Mouse (Mus musculus): ENCODE results near the gene Slc2a6. TPM values are rescaled to one million over a fixed set of nuclear protein-coding genes. Genes with fewer than 3 reads are reported as not detected.

The Slc2a6 gene
- polyA plus RNA-seq (2015; fragmentation: Nextera tagmentation; extraction: Ambion mirVana) = 3.6 and 3.8 TPM in 2 replicates

GRCm38 (mm10) chr2:27027618-27028436 lies at the start of gene Slc2a6:
TSS of gene Slc2a6 (minus strand) at chr2:27027998.
- Histone ChIP-seq H3K27me3 (peaks cover 18% of the 10 kb centered on the region; the same call in 1 of the 2 replicates), H3K9me3 (no peaks in the 10 kb centered on the region), H3K4me2 (replicated peaks) (peak within 1 kb of the TSS; percentile 57), H3K4me3 (replicated peaks) (peak within 1 kb of the TSS; percentile 40), H3K9ac (replicated peaks) (peak within 1 kb of the TSS; percentile 54), H3K36me3 (no peaks in the 10 kb centered on the region), H3K4me1 (replicated peaks) (peaks cover 13% of the 10 kb centered on the region), H3K27ac (peak within 1 kb of the TSS; percentile 41; the same call in 1 of the 2 replicates)
- ATAC-seq = peak; percentile 100
- 2% methylated on average over 38 of the region's 38 CpGs for WGBS

GRCm38 (mm10) chr2:27075485-27075884 lies 47.7 kb upstream of the Slc2a6 start:
- no peak overlapping the region for H3K4me3 ChIP-seq (replicated peaks)
- H3K9me3 ChIP-seq = no peaks in the 10 kb centered on the region
- H3K4me2 ChIP-seq (replicated peaks) = no peak overlapping the region
- no peak overlapping the region for H3K9ac ChIP-seq (replicated peaks)
- 75% methylated on average over 3 of the region's 3 CpGs for WGBS
- H3K36me3 ChIP-seq = no peaks in the 10 kb centered on the region
- no peaks in the 10 kb centered on the region for H3K27me3 ChIP-seq
- H3K4me1 ChIP-seq (replicated peaks) = peaks cover 26% of the 10 kb centered on the region
- no peak for ATAC-seq
- no peak overlapping the region for H3K27ac ChIP-seq

GRCm38 (mm10) chr2:27074804-27075203 lies 47.0 kb upstream of the Slc2a6 start:
- Histone ChIP-seq H3K36me3 (no peaks in the 10 kb centered on the region), H3K27me3 (no peaks in the 10 kb centered on the region), H3K4me2 (replicated peaks) (no peak overlapping the region), H3K4me3 (replicated peaks) (no peak overlapping the region), H3K4me1 (replicated peaks) (peaks cover 21% of the 10 kb centered on the region), H3K9me3 (no peaks in the 10 kb centered on the region), H3K9ac (replicated peaks) (no peak overlapping the region), H3K27ac (no peak overlapping the region)
- no peak for ATAC-seq
- WGBS = 82% methylated on average over 4 of the region's 4 CpGs

- no peak overlapping the region for H3K9ac ChIP-seq (replicated peaks)
- no peaks in the 10 kb centered on the region for H3K9me3 ChIP-seq
- no peak overlapping the region for H3K4me3 ChIP-seq (replicated peaks)
- 84% methylated on average over 4 of the region's 4 CpGs for WGBS
- no peaks in the 10 kb centered on the region for H3K27me3 ChIP-seq
- H3K4me2 ChIP-seq (replicated peaks) = no peak overlapping the region
- no peak overlapping the region for H3K27ac ChIP-seq
- ATAC-seq = no peak
- H3K36me3 ChIP-seq = no peaks in the 10 kb centered on the region
- peaks cover 10% of the 10 kb centered on the region for H3K4me1 ChIP-seq (replicated peaks)
Measured at GRCm38 (mm10) chr2:27073407-27073806, 45.6 kb upstream of the Slc2a6 start.

- H3K9ac ChIP-seq (replicated peaks) = no peak within 1 kb of the TSS
- no peaks in the 10 kb centered on the region for H3K9me3 ChIP-seq
- no peak for ATAC-seq
- no peak within 1 kb of the TSS for H3K4me2 ChIP-seq (replicated peaks)
- H3K27me3 ChIP-seq = no peaks in the 10 kb centered on the region
- WGBS = 76% methylated on average over 2 of the region's 2 CpGs
- peaks cover 8% of the 10 kb centered on the region; the same call in 1 of the 2 replicates for H3K4me1 ChIP-seq (replicated peaks)
- H3K27ac ChIP-seq = no peak within 1 kb of the TSS
- H3K36me3 ChIP-seq = no peaks in the 10 kb centered on the region
- no peak within 1 kb of the TSS for H3K4me3 ChIP-seq (replicated peaks)
Measured at GRCm38 (mm10) chr2:27071978-27072377, 44.2 kb upstream of the Slc2a6 start, which contains the start of gene Mymk. TSS of gene Mymk (minus strand) at chr2:27072179.

- Histone ChIP-seq H3K4me1 (replicated peaks) (peaks cover 8% of the 10 kb centered on the region; the same call in 1 of the 2 replicates), H3K9ac (replicated peaks) (no peak overlapping the region), H3K36me3 (no peaks in the 10 kb centered on the region), H3K9me3 (no peaks in the 10 kb centered on the region), H3K27me3 (no peaks in the 10 kb centered on the region), H3K4me3 (replicated peaks) (no peak overlapping the region), H3K4me2 (replicated peaks) (no peak overlapping the region), H3K27ac (no peak overlapping the region)
- no peak for ATAC-seq
- 41% methylated on average over 4 of the region's 4 CpGs for WGBS
Measured at GRCm38 (mm10) chr2:27071137-27071536, 43.3 kb upstream of the Slc2a6 start.

- Histone ChIP-seq H3K4me1 (replicated peaks) (peaks cover 8% of the 10 kb centered on the region; the same call in 1 of the 2 replicates), H3K4me2 (replicated peaks) (no peak overlapping the region), H3K27ac (no peak overlapping the region), H3K9ac (replicated peaks) (no peak overlapping the region), H3K27me3 (no peaks in the 10 kb centered on the region), H3K4me3 (replicated peaks) (no peak overlapping the region), H3K9me3 (no peaks in the 10 kb centered on the region), H3K36me3 (no peaks in the 10 kb centered on the region)
- no peak for ATAC-seq
- WGBS = 82% methylated on average over 2 of the region's 2 CpGs
Measured at GRCm38 (mm10) chr2:27070247-27070813, 42.5 kb upstream of the Slc2a6 start.

- no peak overlapping the region for H3K4me2 ChIP-seq (replicated peaks)
- 43% methylated on average over 3 of the region's 3 CpGs for WGBS
- ATAC-seq = no peak
Measured at GRCm38 (mm10) chr2:27069646-27070045, 41.8 kb upstream of the Slc2a6 start.

GRCm38 (mm10) chr2:27067996-27068395 lies 40.2 kb upstream of the Slc2a6 start:
- H3K27ac ChIP-seq = no peak overlapping the region
- no peak for ATAC-seq
- no peaks in the 10 kb centered on the region for H3K27me3 ChIP-seq
- H3K4me3 ChIP-seq (replicated peaks) = no peak overlapping the region
- WGBS = 56% methylated on average over 2 of the region's 2 CpGs
- H3K4me1 ChIP-seq (replicated peaks) = peaks cover 8% of the 10 kb centered on the region; the same call in 1 of the 2 replicates
- no peak overlapping the region for H3K4me2 ChIP-seq (replicated peaks)
- no peak overlapping the region for H3K9ac ChIP-seq (replicated peaks)
- no peaks in the 10 kb centered on the region for H3K9me3 ChIP-seq
- H3K36me3 ChIP-seq = no peaks in the 10 kb centered on the region

More at GRCm38 (mm10) chr2:27069646-27070045, 41.8 kb upstream of the Slc2a6 start:
- Histone ChIP-seq H3K36me3 (no peaks in the 10 kb centered on the region), H3K4me3 (replicated peaks) (no peak overlapping the region), H3K27me3 (no peaks in the 10 kb centered on the region), H3K4me1 (replicated peaks) (peaks cover 8% of the 10 kb centered on the region; the same call in 1 of the 2 replicates), H3K27ac (no peak overlapping the region), H3K9ac (replicated peaks) (no peak overlapping the region), H3K9me3 (no peaks in the 10 kb centered on the region)

- Histone ChIP-seq H3K4me2 (replicated peaks) (no peak overlapping the region), H3K36me3 (no peaks in the 10 kb centered on the region), H3K9me3 (no peaks in the 10 kb centered on the region), H3K9ac (replicated peaks) (0 out of 2 replicates have a peak overlapping the region, but pooled peaks have one; percentile 1), H3K27me3 (no peaks in the 10 kb centered on the region), H3K27ac (no peak overlapping the region), H3K4me3 (replicated peaks) (no peak overlapping the region), H3K4me1 (replicated peaks) (peaks cover 8% of the 10 kb centered on the region; the same call in 1 of the 2 replicates)
- ATAC-seq = no peak
- 82% methylated on average over 2 of the region's 2 CpGs for WGBS
Measured at GRCm38 (mm10) chr2:27067124-27067523, 39.3 kb upstream of the Slc2a6 start.

- Histone ChIP-seq H3K4me1 (replicated peaks) (no peaks in the 10 kb centered on the region), H3K9ac (replicated peaks) (no peak overlapping the region), H3K27ac (no peak overlapping the region), H3K36me3 (no peaks in the 10 kb centered on the region), H3K9me3 (no peaks in the 10 kb centered on the region), H3K4me3 (replicated peaks) (no peak overlapping the region), H3K27me3 (no peaks in the 10 kb centered on the region), H3K4me2 (replicated peaks) (no peak overlapping the region)
- 89% methylated on average over 9 of the region's 9 CpGs for WGBS
- no peak for ATAC-seq
Measured at GRCm38 (mm10) chr2:27059187-27059586, 31.4 kb upstream of the Slc2a6 start.

GRCm38 (mm10) chr2:27058751-27059150 lies 31.0 kb upstream of the Slc2a6 start:
- H3K9ac ChIP-seq (replicated peaks) = no peak overlapping the region
- ATAC-seq = no peak
- no peak overlapping the region for H3K27ac ChIP-seq
- 63% methylated on average over 12 of the region's 12 CpGs for WGBS
- no peaks in the 10 kb centered on the region for H3K9me3 ChIP-seq
- no peaks in the 10 kb centered on the region for H3K36me3 ChIP-seq
- H3K27me3 ChIP-seq = no peaks in the 10 kb centered on the region
- no peaks in the 10 kb centered on the region for H3K4me1 ChIP-seq (replicated peaks)
- H3K4me2 ChIP-seq (replicated peaks) = no peak overlapping the region
- H3K4me3 ChIP-seq (replicated peaks) = no peak overlapping the region
